16 mouse cellular contexts compared by ENCODE assay signal in genomic region chr12:12722982-12723661, GRCm38 (mm10).
DNase-seq lines count a peak whose midpoint lies in the region; ATAC-seq and TF ChIP-seq lines count a peak whose summit lies in the region.
"Had no signal": no experiment of that assay in that cellular context is flagged by ENCODE, and none has a peak within 500 bp of the region (broad histone marks: within the 10 kb centered on the region; RNA-seq: fewer than 3 reads in every experiment).

No protein-coding gene starts in this region.

- 0 out of 2 replicates have a peak, but pooled peaks have one; percentile 8 for TF ChIP-seq CTCF in brain, embryonic 14.5 days (IDR thresholded peaks at IDR 0.05; ENCODE audit: borderline replicate concordance, extremely low read depth, insufficient read depth, insufficient read length)
- TF ChIP-seq CTCF in layer of hippocampus, adult 2 months (conservative IDR thresholded peaks at IDR 0.05) = no peak

- H3K36me3 ChIP-seq in forebrain, embryonic 11.5 days (ENCODE audit: control insufficient read depth, insufficient read depth, low read length) = no peaks in the 10 kb centered on the region
- H3K36me3 ChIP-seq in hindbrain, embryonic 15.5 days = no peaks in the 10 kb centered on the region
- H3K36me3 ChIP-seq in kidney, embryonic 16.5 days (ENCODE audit: insufficient read depth, low read length) = no peaks in the 10 kb centered on the region
- H3K36me3 ChIP-seq: embryonic facial prominence, embryonic 12.5 days; lung, embryonic 15.5 days had no signal

- H3K4me3 ChIP-seq in forebrain, embryonic 11.5 days (ENCODE audit: low read depth, low read length) = no peak overlapping the region
- peak overlapping the region; percentile 8; the same call in 1 of the 2 replicates for H3K4me3 ChIP-seq in hindbrain, embryonic 15.5 days
- no peak overlapping the region for H3K4me3 ChIP-seq in kidney, embryonic 16.5 days (ENCODE audit: low read length)
- no peak overlapping the region for H3K4me3 ChIP-seq in layer of hippocampus, adult 2 months
- H3K4me3 ChIP-seq: embryonic facial prominence, embryonic 12.5 days; heart, adult 2 months; lung, embryonic 15.5 days; myocyte had no signal

- peak overlapping the region; percentile 87 for H3K27ac ChIP-seq in forebrain, embryonic 11.5 days (ENCODE audit: low read depth, low read length)
- H3K27ac ChIP-seq in hindbrain, embryonic 15.5 days (replicated peaks) = peak overlapping the region; percentile 17; the same call in 1 of the 2 replicates
- H3K27ac ChIP-seq in kidney, embryonic 16.5 days (ENCODE audit: low read length) = no peak overlapping the region
- H3K27ac ChIP-seq in layer of hippocampus, adult 2 months = no peak overlapping the region
- H3K27ac ChIP-seq: embryonic facial prominence, embryonic 12.5 days; heart, adult 2 months; kidney, postnatal 0 days; lung, embryonic 15.5 days had no signal

- peaks cover 2% of the 10 kb centered on the region; the same call in 1 of the 2 replicates for H3K27me3 ChIP-seq in forebrain, embryonic 11.5 days (ENCODE audit: control insufficient read depth, insufficient read depth, low read length)
- no peaks in the 10 kb centered on the region for H3K27me3 ChIP-seq in hindbrain, embryonic 15.5 days
- no peaks in the 10 kb centered on the region for H3K27me3 ChIP-seq in kidney, embryonic 16.5 days (ENCODE audit: insufficient read depth, low read length)

- 9% methylated on average over 20 of the region's 20 CpGs for WGBS in forebrain, embryonic 11.5 days
- WGBS in hindbrain, embryonic 15.5 days = 9% methylated on average over 20 of the region's 20 CpGs
- 84% methylated on average over 20 of the region's 20 CpGs for WGBS in kidney, embryonic 16.5 days

- H3K9ac ChIP-seq in forebrain, embryonic 11.5 days (ENCODE audit: low read length) = peak overlapping the region; percentile 41; the same call in 1 of the 2 replicates
- H3K9ac ChIP-seq in hindbrain, embryonic 15.5 days = peak overlapping the region; percentile 41; the same call in 1 of the 2 replicates
- H3K9ac ChIP-seq in kidney, embryonic 16.5 days (replicated peaks; ENCODE audit: low read length) = no peak overlapping the region
- H3K9ac ChIP-seq: embryonic facial prominence, embryonic 12.5 days; lung, embryonic 15.5 days had no signal

- no peak for TF ChIP-seq POLR2A in brain, embryonic 14.5 days (IDR thresholded peaks at IDR 0.05; ENCODE audit: borderline replicate concordance, extremely low read depth, insufficient read depth, insufficient read length, poor library complexity, severe bottlenecking)

- peaks cover 27% of the 10 kb centered on the region for H3K4me1 ChIP-seq in forebrain, embryonic 11.5 days (replicated peaks; ENCODE audit: control insufficient read depth, insufficient read depth, low read length)
- H3K4me1 ChIP-seq in hindbrain, embryonic 15.5 days (replicated peaks) = peaks cover 28% of the 10 kb centered on the region
- H3K4me1 ChIP-seq in kidney, embryonic 16.5 days (ENCODE audit: insufficient read depth, low read length) = no peaks in the 10 kb centered on the region

- DNase-seq in brain, embryonic 14.5 days (ENCODE audit: low read depth) = peak; percentile 87
- DNase-seq in forebrain, embryonic 11.5 days (ENCODE audit: low spot score) = peak; percentile 83
- peak; percentile 67 for DNase-seq in neural tube, embryonic 10.5 days (ENCODE audit: extremely low spot score, low spot score)
- no peak for DNase-seq in cerebellum, adult 9-10 months
- no peak for DNase-seq in ovary, postnatal 36 days (ENCODE audit: low spot score)
- no peak for DNase-seq in layer of hippocampus, adult 2 months (ENCODE audit: low spot score in 2 of 2)
- DNase-seq: adrenal gland, postnatal 25 days; heart, adult 2 months; heart, postnatal 4 days had no signal

- H3K9me3 ChIP-seq in forebrain, embryonic 11.5 days (ENCODE audit: control insufficient read depth, low read length) = no peaks in the 10 kb centered on the region
- no peaks in the 10 kb centered on the region for H3K9me3 ChIP-seq in hindbrain, embryonic 15.5 days
- H3K9me3 ChIP-seq in kidney, embryonic 16.5 days (ENCODE audit: low read length) = 0 out of 2 replicates have a peak, but pooled peaks cover 6% of the 10 kb centered on the region
- H3K9me3 ChIP-seq: embryonic facial prominence, embryonic 12.5 days; lung, embryonic 15.5 days had no signal

- peak; percentile 76 for ATAC-seq in forebrain, embryonic 11.5 days (replicated peaks; ENCODE audit: low FRiP score)
- ATAC-seq in hindbrain, embryonic 15.5 days (ENCODE audit: low FRiP score, low read depth) = peak; percentile 40
- no peak for ATAC-seq in kidney, embryonic 16.5 days (ENCODE audit: low FRiP score, low TSS enrichment)
- ATAC-seq: CD4-positive, CD25-positive, alpha-beta regulatory T cell, adult 4 months had no signal

- peak overlapping the region; percentile 35 for H3K4me2 ChIP-seq in forebrain, embryonic 11.5 days (ENCODE audit: low read depth, low read length, severe bottlenecking)
- H3K4me2 ChIP-seq in hindbrain, embryonic 15.5 days = peak overlapping the region; percentile 46
- no peak overlapping the region for H3K4me2 ChIP-seq in kidney, embryonic 16.5 days (replicated peaks; ENCODE audit: low read depth, low read length)
- H3K4me2 ChIP-seq: embryonic facial prominence, embryonic 12.5 days; lung, embryonic 15.5 days had no signal

Comparison
In these comparisons a context has a peak if more than half of its experiments do, and no peak if none do; other contexts are left out.
1. DNase-seq: peak in brain, embryonic 14.5 days (single experiment), forebrain, embryonic 11.5 days (single experiment) and neural tube, embryonic 10.5 days (single experiment); none in cerebellum, adult 9-10 months (single experiment), ovary, postnatal 36 days (single experiment) and layer of hippocampus, adult 2 months (0 of 2).
2. H3K27ac ChIP-seq: peak in forebrain, embryonic 11.5 days (single experiment) and hindbrain, embryonic 15.5 days (single experiment); none in kidney, embryonic 16.5 days (single experiment) and layer of hippocampus, adult 2 months (single experiment).